Mouse (Mus musculus) forebrain, embryonic 14.5 days (tissue): Measurements from ENCODE around the gene 3110082J24Rik. TPM values are rescaled to one million over a fixed set of nuclear protein-coding genes. Genes with fewer than 3 reads are reported as not detected.

Experiments used
- ATAC-seq: fragments of 200-750 bp; cut with Nextera tagmentation; 2 replicates; pipeline ENCODE4 v1.8.0; 2017; ENCODE audit warnings: mild to moderate bottlenecking, moderate library complexity
- DNase-seq: peaks from one replicate; pipeline ENCODE4 v3.0.0-alpha.2; 2015; ENCODE audit warnings: low spot score
- H3K27ac ChIP-seq: fragments of 300-500 bp; sonication (generic); 2 replicates; pipeline ENCODE4 v1.5.1; 2014; ENCODE audit warnings: low read depth, mild to moderate bottlenecking, control low read depth, low read length, moderate library complexity
- H3K27me3 ChIP-seq: fragments of 300-500 bp; sonication (generic); replicated peaks from 2 replicates; pipeline ENCODE4 v1.6.1; 2014; ENCODE audit warnings: low read length, control low read depth, mixed read lengths; ENCODE audit not compliant: control insufficient read depth, insufficient read depth
- H3K36me3 ChIP-seq: fragments of 300-500 bp; sonication (generic); 2 replicates; pipeline ENCODE4 v1.6.1; 2014; ENCODE audit warnings: low read length, control low read depth; ENCODE audit not compliant: control insufficient read depth, insufficient read depth
- H3K4me1 ChIP-seq: fragments of 300-500 bp; sonication (generic); 2 replicates; pipeline ENCODE4 v1.6.1; 2014; ENCODE audit warnings: antibody characterized with exemption, low read length, control low read depth; ENCODE audit not compliant: control insufficient read depth, insufficient read depth
- H3K4me2 ChIP-seq: fragments of 300-500 bp; sonication (generic); 2 replicates; pipeline ENCODE4 v1.6.1; 2014; ENCODE audit warnings: mild to moderate bottlenecking, control low read depth, low read length
- H3K4me3 ChIP-seq: fragments of 300-500 bp; sonication (generic); 2 replicates; pipeline ENCODE4 v1.5.1; 2014; ENCODE audit warnings: low read depth, low read length, control low read depth
- H3K9ac ChIP-seq: fragments of 300-500 bp; sonication (generic); 2 replicates; pipeline ENCODE4 v1.6.1; 2014; ENCODE audit warnings: mild to moderate bottlenecking, low read length, control low read depth, moderate library complexity
- H3K9me3 ChIP-seq: fragments of 300-500 bp; sonication (generic); replicated peaks from 2 replicates; pipeline ENCODE4 v1.6.1; 2016; ENCODE audit warnings: low read length, control low read depth, mixed read lengths; ENCODE audit not compliant: control insufficient read depth
- WGBS: fragments of 180-500 bp; shearing (Covaris S2); extraction: QIAGEN DNeasy Blood & Tissue Kit; methylation state at CpG from one replicate; pipeline ENCODE4 v1.1.7; 2014; 5-methylcytosine and 5-hydroxymethylcytosine counted together
- polyA plus RNA-seq: library from polyadenylated mRNA; unstranded; fragments of >200 nt; fragmentation: Nextera tagmentation; extraction: Ambion mirVana; gene quantifications from 2 replicates; pipeline ENCODE4 v1.2.1, GENCODE M21; 2014

The 3110082J24Rik gene
- polyA plus RNA-seq, 1 experiment from 2014 or later: 7.1 TPM

DNA sequence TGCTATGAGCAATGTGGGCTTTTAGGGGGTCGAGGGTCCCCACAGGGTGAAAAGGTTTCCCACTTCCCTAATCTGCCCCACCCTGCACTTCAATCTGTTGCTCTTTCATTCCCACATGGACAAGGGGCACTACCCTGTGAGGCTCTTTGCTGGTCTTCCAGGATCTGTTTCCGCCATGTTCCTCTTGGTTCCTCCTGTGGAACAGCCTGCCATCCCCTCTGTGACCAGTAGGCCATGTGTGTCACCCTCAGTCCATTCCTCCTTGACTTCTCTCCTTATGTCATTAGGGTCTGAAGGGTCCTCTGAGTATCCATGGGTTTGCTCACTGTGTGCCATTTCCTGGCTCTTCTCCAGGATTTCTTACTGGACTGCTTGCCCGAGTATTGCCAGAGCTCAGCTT lies 5.9 kb upstream of the 3110082J24Rik start:
- Histone ChIP-seq H3K27me3 (peaks cover 6% of the 10 kb centered on the region; the same call in 1 of the 2 replicates), H3K9me3 (no peaks in the 10 kb centered on the region), H3K36me3 (peaks cover 41% of the 10 kb centered on the region), H3K4me2 (no peak overlapping the region), H3K4me3 (no peak overlapping the region), H3K9ac (peak overlapping the region; percentile 29; the same call in 1 of the 2 replicates), H3K4me1 (peaks cover 38% of the 10 kb centered on the region), H3K27ac (no peak overlapping the region)
- ATAC-seq (no peak), DNase-seq (no peak)
- 75% methylated on average over 3 of the region's 3 CpGs for WGBS

GRCm38 (mm10) chr5:30111126-30111525 lies 5.2 kb upstream of the 3110082J24Rik start:
- no peaks in the 10 kb centered on the region for H3K9me3 ChIP-seq
- peak; percentile 69 for DNase-seq
- peaks cover 6% of the 10 kb centered on the region; the same call in 1 of the 2 replicates for H3K27me3 ChIP-seq
- peak overlapping the region; percentile 38 for H3K4me2 ChIP-seq
- WGBS: 8% methylated on average over 18 of the region's 18 CpGs
- H3K27ac ChIP-seq: 0 out of 2 replicates have a peak overlapping the region, but pooled peaks have one; percentile 21
- no peak overlapping the region for H3K4me3 ChIP-seq
- peak overlapping the region; percentile 29; the same call in 1 of the 2 replicates for H3K9ac ChIP-seq
- peaks cover 43% of the 10 kb centered on the region for H3K4me1 ChIP-seq
- H3K36me3 ChIP-seq: peaks cover 35% of the 10 kb centered on the region
- 0 out of 2 replicates have a peak, but pooled peaks have one; percentile 1 for ATAC-seq

DNA sequence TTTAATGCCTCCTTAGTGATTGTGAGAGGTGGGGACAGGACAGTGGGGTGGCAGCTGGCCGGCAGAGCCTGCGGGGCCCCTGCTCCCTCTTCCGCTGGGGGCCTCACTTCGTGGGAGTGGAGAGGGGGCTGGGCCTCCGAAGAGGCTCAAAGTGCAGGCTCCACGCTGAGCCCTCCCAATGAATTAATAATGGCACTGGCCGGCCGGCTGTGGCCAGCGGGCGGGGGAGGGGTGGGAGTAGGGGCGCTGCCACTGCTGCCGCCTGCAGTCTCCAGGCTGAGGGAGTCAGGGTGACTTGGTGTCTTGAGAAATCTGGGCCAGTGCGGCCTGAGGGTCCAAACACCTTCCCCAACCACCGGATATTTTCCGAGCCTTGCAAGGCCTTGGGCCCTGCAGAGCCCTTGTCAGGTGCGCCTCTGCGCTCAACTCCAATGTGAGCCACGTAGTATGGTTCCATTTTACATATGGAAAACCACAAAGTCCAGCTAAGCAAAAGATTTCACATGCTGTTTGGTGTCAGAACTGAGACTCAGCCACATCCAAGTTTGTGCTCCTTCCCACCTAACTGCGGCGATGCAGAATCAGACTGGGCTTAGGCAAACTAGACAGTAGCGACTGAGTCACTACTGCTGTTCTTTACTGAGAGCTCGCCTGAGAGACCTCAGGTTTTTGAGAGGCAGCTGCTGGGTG lies 4.6 kb upstream of the 3110082J24Rik start:
- Histone ChIP-seq H3K36me3 (peaks cover 29% of the 10 kb centered on the region; the same call in 1 of the 2 replicates), H3K27ac (peak overlapping the region; percentile 21; the same call in 1 of the 2 replicates)

DNA sequence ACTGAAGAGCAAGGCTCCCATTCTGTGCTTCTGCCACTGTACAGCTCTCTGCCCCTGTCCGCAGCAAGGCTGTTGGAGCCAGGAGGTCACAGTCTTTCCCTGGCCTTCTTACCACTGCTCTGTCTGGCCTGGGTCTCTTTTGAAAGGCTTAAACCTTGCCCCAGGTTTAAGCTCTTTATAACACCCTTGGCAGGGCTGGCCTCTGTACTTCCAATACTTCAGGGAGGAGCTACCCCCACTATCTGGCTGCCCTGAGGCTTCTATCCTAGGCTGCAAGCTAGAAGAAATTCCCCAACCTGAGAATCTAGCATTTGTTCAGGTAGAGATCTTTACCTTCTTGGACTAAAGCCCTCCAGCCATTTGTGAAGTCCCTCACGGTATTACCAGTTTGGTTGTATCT lies 4.0 kb upstream of the 3110082J24Rik start:
- DNase-seq (no peak), ATAC-seq (no peak)
- Histone ChIP-seq H3K9ac (0 out of 2 replicates have a peak overlapping the region, but pooled peaks have one; percentile 8), H3K9me3 (no peaks in the 10 kb centered on the region), H3K4me2 (peak overlapping the region; percentile 38; the same call in 1 of the 2 replicates), H3K27ac (no peak overlapping the region), H3K4me1 (peaks cover 43% of the 10 kb centered on the region), H3K36me3 (peaks cover 27% of the 10 kb centered on the region; the same call in 1 of the 2 replicates), H3K4me3 (no peak overlapping the region), H3K27me3 (peaks cover 6% of the 10 kb centered on the region; the same call in 1 of the 2 replicates)
- WGBS: 36% methylated on average over 2 of the region's 2 CpGs

More for the DNA sequence above, 4.6 kb upstream of the 3110082J24Rik start:
- peak overlapping the region; percentile 29; the same call in 1 of the 2 replicates for H3K9ac ChIP-seq
- peak; percentile 46 for DNase-seq
- no peak for ATAC-seq
- peaks cover 43% of the 10 kb centered on the region for H3K4me1 ChIP-seq
- peak overlapping the region; percentile 38 for H3K4me2 ChIP-seq
- WGBS: 10% methylated on average over 20 of the region's 22 CpGs
- H3K9me3 ChIP-seq: no peaks in the 10 kb centered on the region
- H3K27me3 ChIP-seq: peaks cover 6% of the 10 kb centered on the region; the same call in 1 of the 2 replicates
- no peak overlapping the region for H3K4me3 ChIP-seq

DNA sequence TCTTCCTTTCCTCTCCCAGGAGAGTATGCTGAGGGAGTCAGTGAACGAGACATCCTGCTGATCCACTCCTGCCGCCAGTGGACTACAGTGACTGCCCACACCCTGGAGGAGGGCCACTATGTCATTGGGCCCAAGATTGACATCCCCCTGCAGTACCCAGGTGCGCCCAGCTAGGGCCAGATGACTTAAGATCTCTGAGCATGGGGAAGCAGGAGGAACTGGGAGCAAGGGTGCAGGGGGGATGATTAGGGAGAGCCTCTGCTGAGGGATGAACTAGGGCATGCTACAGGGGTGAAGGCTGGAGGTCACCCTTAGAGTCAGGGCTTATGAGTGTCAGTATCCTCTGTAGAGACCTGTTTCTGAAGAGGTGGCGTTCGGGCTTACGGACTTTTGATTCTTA lies 2.3 kb upstream of the 3110082J24Rik start:
- Histone ChIP-seq H3K4me2 (peak overlapping the region; percentile 96), H3K4me3 (no peak overlapping the region)
- DNase-seq: no peak

GRCm38 (mm10) chr5:30107611-30108041 lies 1.7 kb upstream of the 3110082J24Rik start:
- WGBS: 3% methylated on average over 5 of the region's 5 CpGs
- H3K9me3 ChIP-seq: no peaks in the 10 kb centered on the region
- peaks cover 15% of the 10 kb centered on the region; the same call in 1 of the 2 replicates for H3K36me3 ChIP-seq
- ATAC-seq (no peak), DNase-seq (peak; percentile 39)
- H3K4me2 ChIP-seq: peak overlapping the region; percentile 96
- peak overlapping the region; percentile 70 for H3K4me3 ChIP-seq
- 0 out of 2 replicates have a peak, but pooled peaks cover under 1% of the 10 kb centered on the region for H3K27me3 ChIP-seq
- peaks cover 40% of the 10 kb centered on the region for H3K4me1 ChIP-seq
- H3K27ac ChIP-seq: peak overlapping the region; percentile 84
- peak overlapping the region; percentile 84 for H3K9ac ChIP-seq

More for the DNA sequence above, 2.3 kb upstream of the 3110082J24Rik start:
- ATAC-seq: no peak
- Histone ChIP-seq H3K27me3 (peaks cover 4% of the 10 kb centered on the region; the same call in 1 of the 2 replicates), H3K36me3 (peaks cover 21% of the 10 kb centered on the region; the same call in 1 of the 2 replicates), H3K9ac (peak overlapping the region; percentile 84; the same call in 1 of the 2 replicates), H3K9me3 (no peaks in the 10 kb centered on the region), H3K4me1 (peaks cover 40% of the 10 kb centered on the region), H3K27ac (peak overlapping the region; percentile 84; the same call in 1 of the 2 replicates)
- WGBS: 70% methylated on average over 6 of the region's 6 CpGs

- DNase-seq (peak; percentile 79), ATAC-seq (peak; percentile 43; the same call in 1 of the 2 replicates)
- no peaks in the 10 kb centered on the region for H3K9me3 ChIP-seq
- peaks cover 13% of the 10 kb centered on the region; the same call in 1 of the 2 replicates for H3K36me3 ChIP-seq
- peak overlapping the region; percentile 84 for H3K9ac ChIP-seq
- WGBS: 1% methylated on average over 7 of the region's 7 CpGs
- peak overlapping the region; percentile 96 for H3K4me2 ChIP-seq
- no peaks in the 10 kb centered on the region for H3K27me3 ChIP-seq
- H3K27ac ChIP-seq: peak overlapping the region; percentile 84
- H3K4me1 ChIP-seq: peaks cover 40% of the 10 kb centered on the region
- peak overlapping the region; percentile 70 for H3K4me3 ChIP-seq
Observed at GRCm38 (mm10) chr5:30107186-30107585, 1.3 kb upstream of the 3110082J24Rik start.

DNA sequence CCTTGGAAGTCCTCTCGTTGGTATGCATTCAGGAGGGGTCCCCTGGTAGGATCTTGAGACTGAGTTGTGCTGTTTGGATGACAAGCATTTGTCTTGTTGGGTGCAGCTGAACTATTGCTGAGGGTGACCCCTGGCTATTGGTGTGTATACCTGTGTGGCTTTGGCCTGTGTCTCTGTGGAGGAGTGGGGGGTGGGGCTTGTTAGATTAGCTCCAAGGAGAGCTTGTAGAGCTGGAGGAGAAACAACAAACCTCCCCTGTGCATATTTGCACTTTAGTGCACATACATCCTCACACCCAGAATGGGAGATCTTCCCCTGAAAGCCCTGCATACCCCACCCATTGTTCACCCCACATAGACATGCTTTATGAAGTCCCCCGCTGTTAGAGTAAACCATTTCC lies 870 bp upstream of the 3110082J24Rik start:
- Histone ChIP-seq H3K9ac (peak overlapping the region; percentile 84), H3K27ac (peak overlapping the region; percentile 84), H3K4me1 (peaks cover 40% of the 10 kb centered on the region), H3K9me3 (no peaks in the 10 kb centered on the region), H3K36me3 (peaks cover 13% of the 10 kb centered on the region; the same call in 1 of the 2 replicates), H3K4me3 (peak overlapping the region; percentile 70), H3K4me2 (peak overlapping the region; percentile 96), H3K27me3 (no peaks in the 10 kb centered on the region)
- WGBS: 5% methylated on average over 2 of the region's 2 CpGs
- DNase-seq (no peak), ATAC-seq (no peak)
